Mouse (Mus musculus): Measurements from ENCODE around the gene Xirp1. TPM values are rescaled to one million over a fixed set of nuclear protein-coding genes. Genes with fewer than 3 reads are reported as not detected.

Gene Xirp1
- not detected in 2 replicates for polyA plus RNA-seq (2012)

GRCm38 (mm10) chr9:120023086-120023811 lies at the start of gene Xirp1:
Xirp1 (minus strand) TSS chr9:120023598.

GRCm38 (mm10) chr9:120069779-120070178 lies 46.4 kb upstream of the Xirp1 start, which contains the start of gene Cx3cr1:
Cx3cr1 (minus strand) TSS chr9:120069879.

GRCm38 (mm10) chr9:119984536-119985011 lies 38.8 kb downstream of the Xirp1 start, which contains the start of gene Csrnp1:
Csrnp1 (minus strand) TSS chr9:119984658.

Other genes with a start within 250 kb of the Xirp1 start
- not detected in 2 replicates for gene Scn11a, start 198.1 kb downstream of the Xirp1 start, polyA plus RNA-seq (2012)
- 16.2 and 17.0 TPM in 2 replicates for gene Wdr48, start 128.7 kb downstream of the Xirp1 start, polyA plus RNA-seq (2012)
- gene Gorasp1, start 86.0 kb downstream of the Xirp1 start, polyA plus RNA-seq (2012) = 19.8 and 27.4 TPM in 2 replicates
- 2.6 and 3.3 TPM in 2 replicates for gene Ttc21a, start 86.0 kb downstream of the Xirp1 start, polyA plus RNA-seq (2012)
- 286 and 324 TPM in 2 replicates for gene Csrnp1, start 38.9 kb downstream of the Xirp1 start, polyA plus RNA-seq (2012)
- gene Cx3cr1, start 46.3 kb upstream of the Xirp1 start, polyA plus RNA-seq (2012) = 0.60 and 1.2 TPM in 2 replicates
- not detected in 2 replicates for gene Ccr8, start 68.5 kb upstream of the Xirp1 start, polyA plus RNA-seq (2012)
- gene Slc25a38, start 86.8 kb upstream of the Xirp1 start, polyA plus RNA-seq (2012) = 44.5 and 58.9 TPM in 2 replicates
- gene Rpsa, start 104.1 kb upstream of the Xirp1 start, polyA plus RNA-seq (2012) = 9,060 and 9,210 TPM in 2 replicates
- gene Mobp, start 126.1 kb upstream of the Xirp1 start, polyA plus RNA-seq (2012) = not detected in 2 replicates